Mouse (Mus musculus): ENCODE results near the gene Malsu1. TPM values are rescaled to one million over a fixed set of nuclear protein-coding genes. Genes with fewer than 3 reads are reported as not detected.

The Malsu1 gene
- polyA plus RNA-seq, 1 experiment from 2014 or later, result 62.8 TPM

GRCm38 (mm10) chr6:49097596-49098110 lies 24.1 kb downstream of the Malsu1 start:
- Histone ChIP-seq H3K4me3 (ENCODE audit: low read length) (no peak overlapping the region), H3K9me3 (ENCODE audit: low read length) (no peaks in the 10 kb centered on the region), H3K9ac (replicated peaks; ENCODE audit: low read length) (no peak overlapping the region), H3K4me1 (ENCODE audit: insufficient read depth, low read length) (peaks cover 16% of the 10 kb centered on the region; the same call in 1 of the 2 replicates), H3K27ac (ENCODE audit: low read length) (no peak overlapping the region), H3K27me3 (ENCODE audit: insufficient read depth, low read length) (no peaks in the 10 kb centered on the region), H3K4me2 (replicated peaks; ENCODE audit: low read depth, low read length) (no peak overlapping the region), H3K36me3 (ENCODE audit: insufficient read depth, low read length) (peaks cover 32% of the 10 kb centered on the region)
- 84% methylated on average over 5 of the region's 5 CpGs for WGBS
- ATAC-seq (ENCODE audit: low FRiP score, low TSS enrichment), result no peak

- 83% methylated on average over 1 of the region's 1 CpGs for WGBS
- no peak overlapping the region for H3K4me3 ChIP-seq (ENCODE audit: low read length)
- H3K4me2 ChIP-seq (replicated peaks; ENCODE audit: low read depth, low read length), result no peak overlapping the region
- no peak for ATAC-seq (ENCODE audit: low FRiP score, low TSS enrichment)
- no peak overlapping the region for H3K9ac ChIP-seq (replicated peaks; ENCODE audit: low read length)
- H3K9me3 ChIP-seq (ENCODE audit: low read length), result no peaks in the 10 kb centered on the region
- no peak overlapping the region for H3K27ac ChIP-seq (ENCODE audit: low read length)
- H3K27me3 ChIP-seq (ENCODE audit: insufficient read depth, low read length), result no peaks in the 10 kb centered on the region
- peaks cover 26% of the 10 kb centered on the region for H3K36me3 ChIP-seq (ENCODE audit: insufficient read depth, low read length)
- peaks cover 16% of the 10 kb centered on the region; the same call in 1 of the 2 replicates for H3K4me1 ChIP-seq (ENCODE audit: insufficient read depth, low read length)
Observed at GRCm38 (mm10) chr6:49099086-49099485, 25.5 kb downstream of the Malsu1 start.

DNA sequence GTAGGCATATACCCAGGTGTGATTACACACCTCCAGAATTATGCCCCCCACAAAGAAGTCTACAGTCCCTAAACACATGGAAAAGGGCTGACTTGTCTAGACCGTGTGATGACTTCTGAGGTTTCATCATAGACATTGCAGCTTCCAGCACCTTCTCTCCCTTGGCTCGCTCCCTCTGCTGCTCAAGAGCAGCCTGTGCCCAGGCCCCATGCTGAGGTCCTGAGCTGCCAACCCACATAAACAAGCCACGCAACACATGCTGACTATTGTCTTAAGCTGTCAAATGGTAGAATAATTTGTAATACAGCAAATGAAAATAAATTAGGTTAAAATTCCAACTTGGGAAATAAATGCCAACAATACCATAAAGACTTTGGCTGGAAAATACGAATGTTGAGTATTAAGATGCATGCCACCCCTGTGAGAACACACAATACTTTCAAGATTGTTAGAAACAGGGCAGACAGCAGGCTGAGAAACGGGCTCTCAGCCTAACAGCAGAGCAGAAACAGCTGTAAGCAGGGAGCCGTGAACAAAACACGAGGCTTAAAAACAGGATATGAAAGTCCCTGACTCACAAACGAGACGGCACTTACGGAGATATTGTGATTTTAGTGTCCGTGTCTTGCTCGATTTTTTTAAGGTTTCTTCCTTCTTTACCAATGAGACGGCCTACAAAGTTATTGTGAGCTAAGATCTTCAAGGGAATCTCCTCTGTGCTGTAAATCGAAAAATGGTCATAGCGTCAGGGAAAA lies 33.3 kb downstream of the Malsu1 start:
- Histone ChIP-seq H3K4me2 (replicated peaks; ENCODE audit: low read depth, low read length) (no peak overlapping the region), H3K36me3 (ENCODE audit: insufficient read depth, low read length) (peaks cover 40% of the 10 kb centered on the region), H3K9ac (replicated peaks; ENCODE audit: low read length) (no peak overlapping the region), H3K4me1 (ENCODE audit: insufficient read depth, low read length) (no peaks in the 10 kb centered on the region), H3K27me3 (ENCODE audit: insufficient read depth, low read length) (no peaks in the 10 kb centered on the region), H3K9me3 (ENCODE audit: low read length) (no peaks in the 10 kb centered on the region), H3K27ac (ENCODE audit: low read length) (no peak overlapping the region), H3K4me3 (ENCODE audit: low read length) (no peak overlapping the region)
- ATAC-seq (ENCODE audit: low FRiP score, low TSS enrichment), result no peak
- 90% methylated on average over 15 of the region's 15 CpGs for WGBS

- Histone ChIP-seq H3K4me3 (ENCODE audit: low read length) (no peak overlapping the region), H3K27ac (ENCODE audit: low read length) (no peak overlapping the region), H3K27me3 (ENCODE audit: insufficient read depth, low read length) (no peaks in the 10 kb centered on the region), H3K9me3 (ENCODE audit: low read length) (no peaks in the 10 kb centered on the region), H3K4me2 (replicated peaks; ENCODE audit: low read depth, low read length) (no peak overlapping the region), H3K36me3 (ENCODE audit: insufficient read depth, low read length) (peaks cover 33% of the 10 kb centered on the region), H3K4me1 (ENCODE audit: insufficient read depth, low read length) (no peaks in the 10 kb centered on the region), H3K9ac (replicated peaks; ENCODE audit: low read length) (no peak overlapping the region)
- 90% methylated on average over 2 of the region's 2 CpGs for WGBS
- ATAC-seq (ENCODE audit: low FRiP score, low TSS enrichment), result no peak
Observed at GRCm38 (mm10) chr6:49109196-49109595, 35.6 kb downstream of the Malsu1 start.

DNA sequence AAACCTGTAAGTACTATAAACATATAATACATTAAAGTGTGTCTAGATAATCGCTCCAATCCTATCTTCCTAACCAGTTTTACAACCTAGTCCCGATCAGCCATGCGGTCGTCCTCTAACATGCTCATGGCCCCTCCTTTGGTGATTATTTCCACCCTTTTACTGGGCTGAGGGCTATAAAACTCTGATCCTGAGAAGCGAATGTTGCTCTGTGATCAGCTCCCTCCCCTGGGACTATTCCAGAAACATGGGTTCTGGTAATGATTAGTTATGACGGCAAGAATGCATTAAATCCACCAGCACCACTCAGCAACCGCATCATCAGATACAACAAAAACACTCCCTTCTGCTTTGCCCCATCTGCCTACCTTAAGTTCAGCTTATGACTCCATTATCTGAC lies 40.3 kb downstream of the Malsu1 start:
- WGBS, result 63% methylated on average over 7 of the region's 7 CpGs
- H3K4me1 ChIP-seq (ENCODE audit: insufficient read depth, low read length), result no peaks in the 10 kb centered on the region
- H3K4me2 ChIP-seq (replicated peaks; ENCODE audit: low read depth, low read length), result no peak overlapping the region
- peaks cover 16% of the 10 kb centered on the region; the same call in 1 of the 2 replicates for H3K36me3 ChIP-seq (ENCODE audit: insufficient read depth, low read length)
- ATAC-seq (ENCODE audit: low FRiP score, low TSS enrichment), result no peak
- H3K9ac ChIP-seq (replicated peaks; ENCODE audit: low read length), result no peak overlapping the region
- H3K9me3 ChIP-seq (ENCODE audit: low read length), result no peaks in the 10 kb centered on the region
- no peak overlapping the region for H3K4me3 ChIP-seq (ENCODE audit: low read length)
- H3K27ac ChIP-seq (ENCODE audit: low read length), result no peak overlapping the region
- H3K27me3 ChIP-seq (ENCODE audit: insufficient read depth, low read length), result no peaks in the 10 kb centered on the region

DNA sequence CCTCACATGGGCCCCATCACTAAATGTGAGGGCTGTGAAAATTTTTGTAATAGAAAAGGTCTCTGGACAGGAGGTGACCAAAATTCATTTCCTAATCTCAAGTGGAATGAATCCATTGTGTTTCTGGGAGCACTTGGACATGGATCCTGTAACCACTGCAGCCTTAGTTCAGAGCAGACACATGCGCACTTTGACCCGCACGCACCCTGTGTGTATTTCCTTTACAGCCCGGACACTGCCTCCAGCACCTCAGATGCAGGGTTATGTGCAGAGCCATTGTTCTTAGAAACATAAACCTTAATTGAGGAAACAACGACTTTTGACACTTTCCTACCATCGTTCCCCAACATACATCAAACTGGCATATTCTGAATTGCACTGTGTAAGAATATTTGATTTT lies 40.9 kb downstream of the Malsu1 start:
- WGBS, result 76% methylated on average over 6 of the region's 6 CpGs
- H3K4me2 ChIP-seq (replicated peaks; ENCODE audit: low read depth, low read length), result no peak overlapping the region
- H3K36me3 ChIP-seq (ENCODE audit: insufficient read depth, low read length), result peaks cover 11% of the 10 kb centered on the region; the same call in 1 of the 2 replicates
- no peak overlapping the region for H3K4me3 ChIP-seq (ENCODE audit: low read length)
- no peaks in the 10 kb centered on the region for H3K27me3 ChIP-seq (ENCODE audit: insufficient read depth, low read length)
- H3K4me1 ChIP-seq (ENCODE audit: insufficient read depth, low read length), result no peaks in the 10 kb centered on the region
- H3K27ac ChIP-seq (ENCODE audit: low read length), result no peak overlapping the region
- ATAC-seq (ENCODE audit: low FRiP score, low TSS enrichment), result no peak
- H3K9ac ChIP-seq (replicated peaks; ENCODE audit: low read length), result no peak overlapping the region
- no peaks in the 10 kb centered on the region for H3K9me3 ChIP-seq (ENCODE audit: low read length)

- no peak for ATAC-seq (ENCODE audit: low FRiP score, low TSS enrichment)
- H3K27me3 ChIP-seq (ENCODE audit: insufficient read depth, low read length), result no peaks in the 10 kb centered on the region
- no peaks in the 10 kb centered on the region for H3K9me3 ChIP-seq (ENCODE audit: low read length)
- no peaks in the 10 kb centered on the region for H3K4me1 ChIP-seq (ENCODE audit: insufficient read depth, low read length)
- H3K4me3 ChIP-seq (ENCODE audit: low read length), result no peak overlapping the region
- H3K36me3 ChIP-seq (ENCODE audit: insufficient read depth, low read length), result peaks cover 8% of the 10 kb centered on the region; the same call in 1 of the 2 replicates
- H3K4me2 ChIP-seq (replicated peaks; ENCODE audit: low read depth, low read length), result no peak overlapping the region
- WGBS, result 81% methylated on average over 5 of the region's 5 CpGs
- H3K27ac ChIP-seq (ENCODE audit: low read length), result no peak overlapping the region
- H3K9ac ChIP-seq (replicated peaks; ENCODE audit: low read length), result no peak overlapping the region
Observed at GRCm38 (mm10) chr6:49115550-49115949, 42.0 kb downstream of the Malsu1 start.

GRCm38 (mm10) chr6:49116241-49116640 lies 42.6 kb downstream of the Malsu1 start:
- H3K9ac ChIP-seq (replicated peaks; ENCODE audit: low read length), result no peak overlapping the region
- no peak overlapping the region for H3K4me3 ChIP-seq (ENCODE audit: low read length)
- H3K36me3 ChIP-seq (ENCODE audit: insufficient read depth, low read length), result peaks cover 8% of the 10 kb centered on the region; the same call in 1 of the 2 replicates
- no peaks in the 10 kb centered on the region for H3K4me1 ChIP-seq (ENCODE audit: insufficient read depth, low read length)
- no peaks in the 10 kb centered on the region for H3K9me3 ChIP-seq (ENCODE audit: low read length)
- H3K4me2 ChIP-seq (replicated peaks; ENCODE audit: low read depth, low read length), result no peak overlapping the region
- H3K27me3 ChIP-seq (ENCODE audit: insufficient read depth, low read length), result no peaks in the 10 kb centered on the region
- WGBS, result 87% methylated on average over 8 of the region's 8 CpGs
- ATAC-seq (ENCODE audit: low FRiP score, low TSS enrichment), result no peak
- no peak overlapping the region for H3K27ac ChIP-seq (ENCODE audit: low read length)

DNA sequence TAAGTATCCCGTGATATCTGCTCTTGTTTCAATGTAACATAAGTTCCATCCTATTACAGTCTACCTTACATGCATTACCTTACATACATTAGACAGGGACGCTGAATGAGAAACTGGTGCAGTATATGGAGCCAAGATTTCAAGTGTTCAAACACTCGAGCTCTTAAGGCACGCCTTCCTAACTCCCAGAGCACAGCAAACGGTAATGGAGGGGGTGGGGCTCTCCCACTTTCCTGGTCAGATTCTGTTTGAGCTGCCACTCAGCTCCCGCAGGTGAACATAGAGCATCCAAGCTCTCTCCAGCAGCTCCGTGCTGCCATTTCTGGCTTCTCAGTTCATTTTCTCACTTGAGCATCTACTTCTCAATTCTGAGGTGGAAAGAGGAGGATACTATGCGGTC lies 44.9 kb downstream of the Malsu1 start:
- Histone ChIP-seq H3K27ac (ENCODE audit: low read length) (no peak overlapping the region), H3K9ac (replicated peaks; ENCODE audit: low read length) (no peak overlapping the region), H3K27me3 (ENCODE audit: insufficient read depth, low read length) (no peaks in the 10 kb centered on the region), H3K4me1 (ENCODE audit: insufficient read depth, low read length) (no peaks in the 10 kb centered on the region), H3K4me3 (ENCODE audit: low read length) (no peak overlapping the region), H3K9me3 (ENCODE audit: low read length) (no peaks in the 10 kb centered on the region), H3K4me2 (replicated peaks; ENCODE audit: low read depth, low read length) (no peak overlapping the region), H3K36me3 (ENCODE audit: insufficient read depth, low read length) (peaks cover 8% of the 10 kb centered on the region; the same call in 1 of the 2 replicates)
- ATAC-seq (ENCODE audit: low FRiP score, low TSS enrichment), result no peak
- 78% methylated on average over 8 of the region's 8 CpGs for WGBS

DNA sequence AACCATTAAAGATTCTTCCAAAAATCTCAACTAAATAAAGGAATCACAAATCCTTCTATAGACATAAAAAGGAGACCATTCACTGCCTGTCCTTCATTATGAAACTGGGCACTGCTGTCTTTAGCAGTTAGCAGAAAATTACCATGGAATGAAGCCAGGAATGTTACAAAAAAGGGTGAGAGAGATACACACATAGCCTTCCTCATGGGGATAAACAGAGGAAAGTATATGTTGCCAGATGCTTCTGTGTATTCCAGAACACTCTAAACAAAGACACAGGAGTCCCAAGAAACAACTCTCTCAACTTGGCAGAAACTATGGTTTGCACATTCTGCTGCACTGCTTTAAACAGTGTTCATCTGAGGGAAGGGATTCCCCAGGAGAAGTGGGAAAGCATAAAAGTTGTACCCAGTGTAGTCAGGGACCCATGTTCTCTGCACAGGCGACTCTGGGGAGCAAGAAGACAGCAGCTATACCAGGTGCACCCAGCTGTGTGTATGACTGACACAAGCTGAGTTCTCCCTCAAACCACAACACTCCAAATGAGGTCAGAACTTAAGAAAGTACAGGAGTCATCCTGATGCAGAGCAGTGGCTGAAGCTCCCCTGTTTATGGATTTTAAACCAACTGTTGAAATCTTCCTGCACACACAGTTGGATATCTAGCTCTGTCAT lies 46.0 kb downstream of the Malsu1 start:
- no peak for ATAC-seq (ENCODE audit: low FRiP score, low TSS enrichment)
- no peaks in the 10 kb centered on the region for H3K9me3 ChIP-seq (ENCODE audit: low read length)
- no peak overlapping the region for H3K27ac ChIP-seq (ENCODE audit: low read length)
- WGBS, result 72% methylated on average over 1 of the region's 1 CpGs
- H3K4me1 ChIP-seq (ENCODE audit: insufficient read depth, low read length), result no peaks in the 10 kb centered on the region
- H3K4me3 ChIP-seq (ENCODE audit: low read length), result no peak overlapping the region
- peaks cover 8% of the 10 kb centered on the region; the same call in 1 of the 2 replicates for H3K36me3 ChIP-seq (ENCODE audit: insufficient read depth, low read length)
- H3K27me3 ChIP-seq (ENCODE audit: insufficient read depth, low read length), result no peaks in the 10 kb centered on the region
- no peak overlapping the region for H3K4me2 ChIP-seq (replicated peaks; ENCODE audit: low read depth, low read length)
- no peak overlapping the region for H3K9ac ChIP-seq (replicated peaks; ENCODE audit: low read length)

All from kidney, embryonic 16.5 days (tissue).